Mouse (Mus musculus) kidney, adult 2 months (tissue): ENCODE measurements around the gene Ces1c.

Experiments
- CTCF ChIP-seq: fragments of 200-500 bp; conservative IDR thresholded peaks from 2 replicates; pipeline ENCODE4 v1.5.1; 2011; ENCODE audit warnings: low read depth, mild to moderate bottlenecking, control low read depth, low read length, moderate library complexity, mixed read lengths; ENCODE audit not compliant: insufficient read depth, insufficient read length
- POLR2A ChIP-seq: fragments of 200-500 bp; IDR thresholded peaks from one replicate; pipeline ENCODE4 v1.6.1; 2011; ENCODE audit warnings: low read depth, low read length, control low read depth

GRCm38 (mm10) chr8:93075251-93075650 lies 55.8 kb downstream of the Ces1c start:
- no peak for TF ChIP-seq CTCF
- TF ChIP-seq POLR2A: no peak
